Mouse (Mus musculus) left cerebral cortex, postnatal 25 days (tissue): ENCODE results near the gene Cdkn2b. TPM values are rescaled to one million over a fixed set of nuclear protein-coding genes. Genes with fewer than 3 reads are reported as not detected.
A peak's percentile ranks its signal among the peaks of the same experiment; 100 is the strongest.

Experiments used
- DNase-seq, 2 experiments: peaks; one replicate each; pipeline ENCODE4 v3.0.0; 2022; ENCODE audit warnings: low spot score in 2 of 2, mixed read lengths in 1 of 2
- intact Hi-C: fragments of 180-260 bp; cut with DNase I; formaldehyde crosslinking; loops from one replicate; pipeline ENCODE4 v1.15.1; 2025
- total RNA-seq, 2 experiments: library from RNA; stranded (reverse); gene quantifications; 2 replicates each; pipeline ENCODE4 v1.2.3; 2021

Cdkn2b gene
- total RNA-seq: 1 to 10 TPM; 1.4 to 1.5 TPM

DNA sequence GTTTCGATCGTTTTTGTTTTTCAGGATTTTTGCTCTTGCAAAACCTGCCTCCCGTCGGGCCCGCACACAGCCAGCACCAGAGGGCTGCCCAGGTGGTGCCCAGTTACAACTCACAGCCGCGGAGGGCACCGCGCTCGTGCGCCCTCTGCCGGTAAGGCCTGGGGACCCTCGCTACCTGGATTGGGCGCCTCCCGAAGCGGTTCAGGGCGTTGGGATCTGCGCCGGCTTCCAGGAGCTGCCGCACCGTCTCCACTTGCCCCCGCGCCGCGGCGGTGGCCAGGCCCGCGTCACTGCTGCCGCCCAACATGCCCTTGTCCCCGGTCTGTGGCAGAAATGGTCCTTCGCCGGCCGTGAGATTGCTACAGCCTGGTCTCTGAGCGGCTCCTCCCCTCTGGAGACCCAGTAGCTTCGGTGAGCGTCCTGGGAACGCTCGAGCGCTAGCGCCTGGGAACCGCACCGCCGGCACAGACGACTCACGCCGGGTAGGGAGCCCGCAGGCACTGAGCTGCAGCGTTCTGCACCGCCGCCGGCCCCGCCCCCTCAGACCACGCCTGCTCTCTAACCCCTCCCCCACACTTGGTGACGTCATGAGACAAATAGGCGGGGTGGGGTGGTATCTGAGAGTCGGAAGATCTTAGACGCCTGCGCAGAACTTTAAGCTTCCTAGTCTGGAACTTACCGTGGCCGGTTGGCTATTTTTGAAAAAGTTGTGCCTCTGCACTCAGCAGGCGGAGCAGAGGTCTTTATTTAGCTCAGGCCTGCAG lies at the start of gene Cdkn2b:
Gene Cdkn2b (minus strand): TSS at position 549 of the 764 bp plus-strand sequence.
- peak; percentile 63 to 66 for DNase-seq
- intact Hi-C loops: no loop called here

- intact Hi-C loops: no loop called here
- DNase-seq: no peak
Observed at GRCm38 (mm10) chr4:89360349-89360748, 49.5 kb upstream of the Cdkn2b start.

DNA sequence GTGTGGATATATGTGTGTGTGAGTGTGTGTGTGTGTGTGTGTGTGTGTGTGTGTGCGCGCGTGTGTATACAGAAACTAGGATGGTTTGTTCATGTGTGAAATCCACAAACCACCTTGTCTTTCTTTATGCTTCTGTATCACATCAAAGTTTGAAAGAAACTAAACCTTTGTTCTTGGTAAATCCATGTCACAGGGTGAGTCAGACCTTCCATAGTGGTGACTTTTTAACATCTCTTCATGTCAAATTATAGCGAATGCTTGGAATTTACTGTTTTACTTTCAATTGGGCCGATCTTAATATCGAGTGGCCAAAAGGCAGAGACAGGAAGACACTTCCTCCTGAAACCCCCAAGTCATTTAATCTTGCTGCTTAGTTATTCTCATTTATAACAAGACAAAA lies 48.7 kb upstream of the Cdkn2b start:
- intact Hi-C loops: no loop called here

DNA sequence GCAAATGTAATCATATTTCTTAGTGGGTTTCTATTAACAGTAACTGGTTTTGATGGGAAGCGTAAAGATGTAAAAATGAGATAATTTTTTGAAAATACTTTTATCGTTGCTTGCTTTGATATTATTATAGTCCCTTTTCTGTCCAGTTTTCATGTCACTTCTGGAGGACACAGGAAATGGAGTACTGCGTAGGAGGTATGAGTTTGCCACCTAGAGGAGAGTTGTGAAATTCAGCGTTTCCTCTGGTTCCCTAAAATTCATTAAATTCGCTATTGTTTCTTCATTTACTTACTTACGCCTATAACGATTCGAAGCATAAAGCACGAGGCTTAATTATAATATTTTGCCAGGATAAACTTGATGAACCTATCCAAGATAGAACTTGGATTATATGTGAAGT lies 43.1 kb upstream of the Cdkn2b start:
- no peak for DNase-seq
- intact Hi-C loops: no loop called here

More for the DNA sequence above, 48.7 kb upstream of the Cdkn2b start:
- DNase-seq: no peak

DNA sequence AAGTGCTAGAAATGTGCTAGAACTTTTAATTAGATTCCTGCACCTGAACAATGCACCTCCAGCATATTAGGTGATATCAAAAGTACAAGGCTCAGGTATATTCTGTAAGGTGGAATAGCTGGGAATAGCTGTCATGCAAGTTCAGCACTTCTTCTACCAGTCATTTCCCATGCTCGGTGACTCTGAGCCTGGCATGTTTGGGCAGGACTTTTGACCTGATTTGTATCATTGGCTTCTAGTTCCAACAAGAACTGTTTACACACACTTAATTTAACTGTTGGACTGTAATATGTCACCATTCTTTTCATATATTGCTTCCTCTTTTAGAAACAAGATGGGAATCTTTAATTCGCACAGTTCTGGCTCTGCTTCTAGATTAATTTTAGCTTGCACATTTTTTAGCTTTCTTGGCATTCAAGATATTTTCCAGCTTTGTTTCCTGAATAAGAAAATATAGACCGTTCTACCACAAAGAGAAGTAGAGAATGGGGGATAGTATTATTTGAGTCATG lies 42.3 kb upstream of the Cdkn2b start:
- intact Hi-C loops: no loop called here
- no peak for DNase-seq

DNA sequence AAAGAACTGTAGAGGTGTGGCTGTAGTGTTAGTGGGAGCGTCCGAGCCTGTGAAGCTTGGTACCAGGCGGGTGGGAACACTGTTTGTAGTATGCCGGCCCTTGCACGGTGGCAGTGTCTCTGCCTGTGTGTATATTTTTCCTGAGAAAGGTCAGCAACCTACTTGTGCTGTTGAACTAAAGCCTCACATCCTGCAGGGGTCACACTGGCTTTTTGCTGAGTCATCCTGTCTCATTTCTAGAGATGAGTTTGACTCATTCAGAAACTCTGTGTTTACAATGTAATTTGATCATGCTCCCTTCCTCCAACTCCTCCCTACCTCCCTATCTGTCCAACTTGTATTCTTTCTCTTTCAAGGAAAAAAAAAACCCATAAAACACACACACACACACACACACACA lies 40.6 kb upstream of the Cdkn2b start:
- intact Hi-C loops: no loop called here
- no peak for DNase-seq

GRCm38 (mm10) chr4:89350938-89351451 lies 40.2 kb upstream of the Cdkn2b start:
- intact Hi-C loops: no loop called here
- DNase-seq: no peak

- no peak for DNase-seq
- intact Hi-C loops: no loop called here
Observed at GRCm38 (mm10) chr4:89350391-89350790, 39.6 kb upstream of the Cdkn2b start.

- intact Hi-C loops: no loop called here
- DNase-seq: no peak
Observed at GRCm38 (mm10) chr4:89348842-89349241, 38.0 kb upstream of the Cdkn2b start.

- intact Hi-C loops: no loop called here
- DNase-seq: no peak
Observed at GRCm38 (mm10) chr4:89313461-89313860, 2.6 kb upstream of the Cdkn2b start.

GRCm38 (mm10) chr4:89309996-89310395 lies 843 bp downstream of the Cdkn2b start:
- intact Hi-C loops: no loop called here
- DNase-seq: no peak

GRCm38 (mm10) chr4:89308001-89308400 lies 2.8 kb downstream of the Cdkn2b start:
- intact Hi-C loops: no loop called here
- DNase-seq: no peak

DNA sequence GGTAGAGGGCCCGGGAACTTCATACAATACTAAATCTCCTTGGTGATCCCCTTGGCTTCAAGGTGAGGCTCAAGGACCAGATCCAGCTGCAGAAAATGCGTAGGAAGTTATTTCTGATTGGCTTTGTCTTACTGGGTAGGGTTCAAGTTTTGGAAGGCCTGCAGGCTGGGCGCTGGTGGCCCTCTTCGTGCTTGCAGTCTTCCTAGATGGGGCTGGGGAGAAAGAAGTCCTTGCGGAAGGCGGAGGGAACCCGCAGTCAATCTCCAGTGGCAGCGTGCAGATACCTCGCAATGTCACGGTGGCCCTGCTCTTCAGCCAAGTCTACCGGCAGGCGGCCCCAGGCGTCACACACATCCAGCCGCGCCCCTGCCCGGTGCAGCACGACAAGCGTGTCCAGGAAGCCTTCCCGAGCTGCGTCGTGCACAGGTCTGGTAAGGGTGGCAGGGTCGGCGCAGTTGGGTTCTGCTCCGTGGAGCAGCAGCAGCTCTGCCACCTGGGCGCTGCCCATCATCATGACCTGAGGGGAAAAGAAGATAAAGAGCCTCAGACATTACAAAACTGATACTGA lies 4.0 kb downstream of the Cdkn2b start:
- DNase-seq: no peak
- intact Hi-C loops: no loop called here

GRCm38 (mm10) chr4:89305691-89306090 lies 5.1 kb downstream of the Cdkn2b start:
- no peak for DNase-seq
- intact Hi-C loops: no loop called here

DNA sequence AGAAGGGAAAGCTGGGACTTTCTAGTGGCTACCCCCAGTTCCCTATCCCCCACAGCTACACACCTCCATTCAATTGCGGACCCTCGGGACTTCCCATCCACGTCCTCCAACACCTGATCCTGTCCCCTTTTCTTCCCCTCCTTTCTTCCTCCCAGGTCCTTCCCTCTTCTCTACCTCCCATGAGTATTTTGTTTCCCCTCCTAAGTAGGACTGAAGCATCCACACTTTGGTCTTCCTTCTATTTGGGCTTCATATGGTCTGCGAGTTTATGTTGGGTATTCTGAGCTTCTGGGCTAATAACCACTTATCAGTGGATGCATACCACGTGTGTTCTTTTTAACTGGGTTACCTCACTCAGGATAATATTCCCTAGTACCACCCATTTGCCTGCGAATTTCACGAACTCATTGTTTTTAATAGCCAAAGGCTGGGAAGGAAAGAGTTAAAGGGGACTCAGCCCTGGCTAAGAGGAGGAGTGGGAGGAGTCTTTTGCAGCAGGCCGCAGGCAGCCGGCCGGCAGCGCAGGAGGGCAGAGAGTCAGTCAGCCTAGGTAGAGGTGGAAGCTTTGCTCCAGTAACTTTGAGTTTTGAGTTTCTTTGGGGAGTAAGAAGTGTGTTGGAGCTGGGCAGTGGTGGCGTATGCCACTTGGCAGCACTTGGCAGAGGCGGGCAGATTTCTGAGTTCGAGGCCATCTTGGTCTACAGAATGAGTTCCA lies 7.4 kb downstream of the Cdkn2b start:
- intact Hi-C loops: no loop called here
- DNase-seq: no peak

DNA sequence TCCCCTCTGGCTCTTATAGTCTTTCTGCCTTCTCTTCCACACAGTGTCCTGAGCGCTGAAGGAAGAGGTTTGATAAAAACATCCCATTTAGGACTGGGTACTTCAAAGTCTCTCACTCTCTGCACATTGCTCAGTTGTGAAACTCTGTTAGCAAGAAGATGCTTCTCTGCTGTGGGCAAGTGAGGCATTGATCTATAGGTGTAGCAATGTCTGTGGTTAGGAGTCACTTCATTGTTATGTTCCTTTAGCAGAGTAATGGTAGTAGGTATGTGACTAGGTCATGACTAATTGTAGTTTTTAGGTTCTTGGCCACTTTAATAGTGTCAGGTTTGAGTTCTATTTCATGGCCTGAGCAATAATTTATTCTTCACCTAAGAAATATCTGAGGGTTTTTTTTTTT lies 8.7 kb downstream of the Cdkn2b start:
- no peak for DNase-seq
- intact Hi-C loops: no loop called here

DNA sequence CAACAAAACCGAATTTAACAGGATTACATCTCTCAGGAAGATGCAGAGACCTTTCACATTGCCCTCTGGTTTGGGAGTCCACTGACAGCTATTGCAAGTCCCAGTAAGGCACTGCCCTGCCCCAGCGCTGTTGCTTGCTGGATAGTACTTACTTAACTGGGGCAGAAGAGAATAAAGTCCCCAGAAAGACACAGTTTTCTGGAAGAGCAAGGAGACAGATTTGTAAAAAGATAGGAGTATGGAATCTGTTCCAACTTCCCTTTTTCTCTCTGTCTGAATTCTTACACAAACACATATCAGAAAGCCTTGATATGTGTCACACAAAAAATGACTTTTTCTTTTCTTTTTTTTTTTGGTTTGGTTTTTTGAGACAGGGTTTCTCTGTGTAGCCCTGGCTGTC lies 11.1 kb downstream of the Cdkn2b start:
- intact Hi-C loops: no loop called here
- DNase-seq: no peak

- intact Hi-C loops: loop anchor here (2.0 kb wide), 1 partner anchor 229 kb away; no protein-coding TSS in a partner anchor
- DNase-seq: no peak
Observed at GRCm38 (mm10) chr4:89295441-89296220, 15.2 kb downstream of the Cdkn2b start.
